11 mouse cellular contexts compared by ENCODE assay signal in genomic region chr11:60189501-60190040, GRCm38 (mm10). TPM values are rescaled to one million over a fixed set of nuclear protein-coding genes. Genes with fewer than 3 reads are reported as not detected.
DNase-seq lines count a peak whose midpoint lies in the region; ATAC-seq and TF ChIP-seq lines count a peak whose summit lies in the region.
"Had no signal": no experiment of that assay in that cellular context is flagged by ENCODE, and none has a peak within 500 bp of the region (broad histone marks: within the 10 kb centered on the region; RNA-seq: fewer than 3 reads in every experiment).

No protein-coding gene starts in this region.

- no peak overlapping the region for H3K4me2 ChIP-seq in forebrain, embryonic 13.5 days
- H3K4me2 ChIP-seq in forebrain, postnatal 0 days (ENCODE audit: low read depth): no peak overlapping the region
- H3K4me2 ChIP-seq in lung, postnatal 0 days (replicated peaks; ENCODE audit: low read depth, low read length): no peak overlapping the region
- H3K4me2 ChIP-seq: embryonic facial prominence, embryonic 15.5 days; hindbrain, embryonic 15.5 days had no signal

- H3K36me3 ChIP-seq in forebrain, embryonic 13.5 days (ENCODE audit: poor library complexity, severe bottlenecking): peaks cover 95% of the 10 kb centered on the region
- H3K36me3 ChIP-seq in forebrain, postnatal 0 days (ENCODE audit: insufficient read depth): peaks cover 81% of the 10 kb centered on the region
- peaks cover 6% of the 10 kb centered on the region; the same call in 1 of the 2 replicates for H3K36me3 ChIP-seq in lung, postnatal 0 days (ENCODE audit: insufficient read depth, low read length)

- no peak overlapping the region for H3K9ac ChIP-seq in forebrain, embryonic 13.5 days
- no peak overlapping the region for H3K9ac ChIP-seq in forebrain, postnatal 0 days
- H3K9ac ChIP-seq in lung, postnatal 0 days (replicated peaks; ENCODE audit: low read depth): no peak overlapping the region
- H3K9ac ChIP-seq: embryonic facial prominence, embryonic 15.5 days; hindbrain, embryonic 15.5 days; liver, embryonic 14.5 days had no signal

- DNase-seq in forebrain, postnatal 0 days: no peak
- DNase-seq in lung, postnatal 0 days (ENCODE audit: low spot score): no peak
- no peak for DNase-seq in lung, postnatal 14 days
- peak; percentile 57 for DNase-seq in ZHBTc4 (ENCODE audit: low read depth, low spot score)
- DNase-seq in kidney, postnatal 14 days: peak; percentile 54
- no peak for DNase-seq in frontal cortex, postnatal 25 days (ENCODE audit: low spot score in 2 of 2)
- DNase-seq in spleen, postnatal 36 days (ENCODE audit: low spot score in 2 of 2): no peak

- H3K9me3 ChIP-seq in forebrain, embryonic 13.5 days (replicated peaks): 0 out of 2 replicates have a peak, but pooled peaks cover 3% of the 10 kb centered on the region
- no peaks in the 10 kb centered on the region for H3K9me3 ChIP-seq in forebrain, postnatal 0 days (ENCODE audit: low read length)
- H3K9me3 ChIP-seq in lung, postnatal 0 days (ENCODE audit: low read length): no peaks in the 10 kb centered on the region
- H3K9me3 ChIP-seq: embryonic facial prominence, embryonic 15.5 days; hindbrain, embryonic 15.5 days had no signal

- no peaks in the 10 kb centered on the region for H3K27me3 ChIP-seq in forebrain, embryonic 13.5 days
- no peaks in the 10 kb centered on the region for H3K27me3 ChIP-seq in forebrain, postnatal 0 days (ENCODE audit: insufficient read depth, low read length)
- no peaks in the 10 kb centered on the region for H3K27me3 ChIP-seq in lung, postnatal 0 days (replicated peaks; ENCODE audit: insufficient read depth, low read length)
- H3K27me3 ChIP-seq: embryonic facial prominence, embryonic 15.5 days; hindbrain, embryonic 15.5 days had no signal

- peaks cover 27% of the 10 kb centered on the region for H3K4me1 ChIP-seq in forebrain, embryonic 13.5 days
- H3K4me1 ChIP-seq in forebrain, postnatal 0 days (ENCODE audit: insufficient read depth): peaks cover 12% of the 10 kb centered on the region
- H3K4me1 ChIP-seq in lung, postnatal 0 days (ENCODE audit: insufficient read depth, low read depth, low read length): no peaks in the 10 kb centered on the region; the same call in 1 of the 2 replicates

- no peak overlapping the region for H3K4me3 ChIP-seq in forebrain, embryonic 13.5 days
- H3K4me3 ChIP-seq in forebrain, postnatal 0 days (ENCODE audit: low read depth, low read length): no peak overlapping the region
- H3K4me3 ChIP-seq in lung, postnatal 0 days (ENCODE audit: low read depth, low read length): no peak overlapping the region
- H3K4me3 ChIP-seq: embryonic facial prominence, embryonic 15.5 days; hindbrain, embryonic 15.5 days had no signal

- TF ChIP-seq CTCF in forebrain, postnatal 0 days (IDR thresholded peaks at IDR 0.05; ENCODE audit: low read depth): no peak
- no peak for TF ChIP-seq CTCF in lung, postnatal 0 days (IDR thresholded peaks at IDR 0.05)

- ATAC-seq in forebrain, embryonic 13.5 days: no peak
- ATAC-seq in forebrain, postnatal 0 days: no peak
- peak; percentile 53 for ATAC-seq in lung, postnatal 0 days

- TF ChIP-seq EP300 in lung, postnatal 0 days (IDR thresholded peaks at IDR 0.05): no peak

- WGBS in forebrain, embryonic 13.5 days: 84% methylated on average over 21 of the region's 21 CpGs
- 73% methylated on average over 21 of the region's 21 CpGs for WGBS in forebrain, postnatal 0 days
- WGBS in lung, postnatal 0 days: 74% methylated on average over 21 of the region's 21 CpGs

- peak overlapping the region; percentile 35; the same call in 1 of the 2 replicates for H3K27ac ChIP-seq in forebrain, embryonic 13.5 days
- H3K27ac ChIP-seq in forebrain, postnatal 0 days (ENCODE audit: low read depth, low read length): no peak overlapping the region
- H3K27ac ChIP-seq in lung, postnatal 0 days (ENCODE audit: low read length): peak overlapping the region; percentile 49; the same call in 1 of the 2 replicates
- H3K27ac ChIP-seq: embryonic facial prominence, embryonic 15.5 days; hindbrain, embryonic 15.5 days; liver, embryonic 14.5 days had no signal

RNA-seq across cellular contexts. Expression of gene Srebf1, which starts 32.8 kb away (rescaled TPM):
- polyA plus RNA-seq in forebrain, embryonic 13.5 days (2015; fragmentation: Nextera tagmentation; extraction: Ambion mirVana): 52.1 and 56.7 TPM in 2 replicates
- total RNA-seq in forebrain, postnatal 0 days (2014; rRNA removed): 56.2 and 70.7 TPM in 2 replicates
- 28.9 and 32.8 TPM in 2 replicates for polyA plus RNA-seq in forebrain, postnatal 0 days (2015; fragmentation: Nextera tagmentation; extraction: Ambion mirVana)
- 61.7 and 70.1 TPM in 2 replicates for polyA plus RNA-seq in lung, postnatal 0 days (2015; fragmentation: Nextera tagmentation; extraction: Ambion mirVana)

Comparison
In these comparisons a context has a peak if more than half of its experiments do, and no peak if none do; other contexts are left out.
1. DNase-seq: peak in ZHBTc4 (single experiment) and kidney, postnatal 14 days (single experiment); none in forebrain, postnatal 0 days (single experiment), lung, postnatal 0 days (single experiment), lung, postnatal 14 days (single experiment), frontal cortex, postnatal 25 days (0 of 2) and spleen, postnatal 36 days (0 of 2).